Mouse (Mus musculus) hindbrain, embryonic 16.5 days (tissue): ENCODE measurements at regions not wholly inside any gene's neighbourhood (a gene's known extent, or its start where the extent isn't known, plus 50 kb on each side); places are given as distances from the start of the nearest gene placed in this dataset.

Experiments used
- ATAC-seq: fragments of 200-750 bp; cut with Nextera tagmentation; 2 replicates; pipeline ENCODE4 v1.8.0; 2017; ENCODE audit warnings: moderate TSS enrichment, moderate library complexity
- H3K27ac ChIP-seq: fragments of 300-500 bp; sonication (generic); 2 replicates; pipeline ENCODE4 v1.5.1; 2014; ENCODE audit warnings: low read depth, mild to moderate bottlenecking, control low read depth, low read length, moderate library complexity
- H3K27me3 ChIP-seq: fragments of 300-500 bp; sonication (generic); replicated peaks from 2 replicates; pipeline ENCODE4 v1.6.1; 2014; ENCODE audit warnings: low read length; ENCODE audit not compliant: control insufficient read depth, insufficient read depth
- H3K36me3 ChIP-seq: fragments of 300-500 bp; sonication (generic); 2 replicates; pipeline ENCODE4 v1.6.1; 2014; ENCODE audit warnings: mild to moderate bottlenecking, low read length, moderate library complexity, mixed read lengths; ENCODE audit not compliant: control insufficient read depth, insufficient read depth
- H3K4me1 ChIP-seq: fragments of 300-500 bp; sonication (generic); 2 replicates; pipeline ENCODE4 v1.6.1; 2014; ENCODE audit warnings: low read depth, low read length; ENCODE audit not compliant: control insufficient read depth, insufficient read depth
- H3K4me2 ChIP-seq: fragments of 300-500 bp; sonication (generic); 2 replicates; pipeline ENCODE4 v1.6.1; 2014; ENCODE audit warnings: mild to moderate bottlenecking, low read length, control low read depth, moderate library complexity
- H3K4me3 ChIP-seq: fragments of 300-500 bp; sonication (generic); 2 replicates; pipeline ENCODE4 v1.5.1; 2014; ENCODE audit warnings: mild to moderate bottlenecking, low read length, control low read depth, moderate library complexity
- H3K9ac ChIP-seq: fragments of 300-500 bp; sonication (generic); 2 replicates; pipeline ENCODE4 v1.6.1; 2014; ENCODE audit warnings: low read depth, mild to moderate bottlenecking, control low read depth, low read length, moderate library complexity
- H3K9me3 ChIP-seq: fragments of 300-500 bp; sonication (generic); 2 replicates; pipeline ENCODE4 v1.6.1; 2014; ENCODE audit warnings: mild to moderate bottlenecking, low read length, moderate library complexity; ENCODE audit not compliant: control insufficient read depth
- WGBS: fragments of 180-500 bp; shearing (Covaris S2); extraction: QIAGEN DNeasy Blood & Tissue Kit; methylation state at CpG from one replicate; pipeline ENCODE4 v1.1.7; 2014; 5-methylcytosine and 5-hydroxymethylcytosine counted together

GRCm38 (mm10) chr11:114563172-114563571 lies 105.2 kb upstream of the Rpl38 start:
- Histone ChIP-seq H3K4me3 (no peak overlapping the region), H3K4me2 (no peak overlapping the region), H3K27me3 (no peaks in the 10 kb centered on the region), H3K36me3 (no peaks in the 10 kb centered on the region), H3K27ac (no peak overlapping the region), H3K9me3 (0 out of 2 replicates have a peak, but pooled peaks cover 2% of the 10 kb centered on the region), H3K9ac (no peak overlapping the region), H3K4me1 (peaks cover 16% of the 10 kb centered on the region)
- 64% methylated on average over 9 of the region's 9 CpGs for WGBS
- no peak for ATAC-seq

GRCm38 (mm10) chr11:114554576-114554975 lies 113.7 kb upstream of the Rpl38 start:
- no peak for ATAC-seq
- WGBS: 65% methylated on average over 5 of the region's 5 CpGs

DNA sequence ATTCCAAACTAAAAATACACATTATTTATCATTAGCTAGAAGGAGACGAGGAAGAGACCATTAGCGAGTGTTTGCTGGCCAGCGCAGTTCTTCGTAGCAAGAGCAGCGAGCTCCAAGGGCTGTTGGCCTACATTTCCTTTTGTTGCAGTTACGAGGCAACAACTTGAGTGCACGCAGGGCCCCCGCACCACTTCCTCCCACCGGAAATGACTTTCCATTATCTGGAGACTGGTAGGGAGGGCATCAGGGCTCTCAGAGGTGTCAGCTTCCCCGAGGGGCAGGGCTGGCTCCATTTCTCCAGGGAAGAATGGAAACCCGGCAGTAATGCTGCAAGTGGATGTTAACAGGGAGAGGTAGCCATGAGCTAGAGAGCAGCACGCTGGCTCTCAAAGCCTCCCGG lies 114.3 kb upstream of the Rpl38 start:
- Histone ChIP-seq H3K4me3 (no peak overlapping the region), H3K27ac (no peak overlapping the region)
- no peak for ATAC-seq

More at GRCm38 (mm10) chr11:114554576-114554975, 113.7 kb upstream of the Rpl38 start:
- Histone ChIP-seq H3K4me3 (no peak overlapping the region), H3K36me3 (no peaks in the 10 kb centered on the region), H3K27ac (no peak overlapping the region), H3K4me1 (no peaks in the 10 kb centered on the region), H3K9ac (no peak overlapping the region), H3K4me2 (no peak overlapping the region), H3K27me3 (no peaks in the 10 kb centered on the region), H3K9me3 (no peaks in the 10 kb centered on the region)

DNA sequence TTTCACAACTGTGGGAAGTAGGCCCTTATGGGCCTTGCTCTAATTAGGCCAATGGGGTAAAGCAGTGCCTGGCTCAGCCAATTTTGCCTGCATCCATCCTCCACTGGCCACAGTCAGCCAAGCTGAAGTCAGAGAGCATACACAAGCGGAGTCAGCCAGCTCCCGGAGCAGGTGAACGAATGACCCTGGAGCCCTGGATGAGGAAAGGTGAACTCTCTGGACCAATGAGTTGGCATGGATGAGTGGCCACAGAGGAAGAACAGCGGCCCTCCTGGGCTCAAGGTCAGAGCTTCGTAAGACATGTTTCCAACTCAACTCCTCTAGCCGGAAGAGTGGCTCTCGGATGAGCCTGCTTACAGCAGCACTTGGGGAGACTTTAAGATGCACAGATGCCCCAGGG lies 116.1 kb upstream of the Rpl38 start:
- no peak overlapping the region for H3K4me2 ChIP-seq
- no peaks in the 10 kb centered on the region for H3K4me1 ChIP-seq
- ATAC-seq: no peak
- H3K27me3 ChIP-seq: no peaks in the 10 kb centered on the region
- H3K9me3 ChIP-seq: no peaks in the 10 kb centered on the region
- H3K9ac ChIP-seq: no peak overlapping the region
- H3K36me3 ChIP-seq: no peaks in the 10 kb centered on the region
- no peak overlapping the region for H3K27ac ChIP-seq
- WGBS: 87% methylated on average over 7 of the region's 7 CpGs
- no peak overlapping the region for H3K4me3 ChIP-seq

More for the DNA sequence above, 114.3 kb upstream of the Rpl38 start:
- H3K4me2 ChIP-seq: no peak overlapping the region
- H3K9me3 ChIP-seq: no peaks in the 10 kb centered on the region
- H3K27me3 ChIP-seq: no peaks in the 10 kb centered on the region
- H3K36me3 ChIP-seq: no peaks in the 10 kb centered on the region
- H3K9ac ChIP-seq: no peak overlapping the region
- WGBS: 51% methylated on average over 13 of the region's 13 CpGs
- no peaks in the 10 kb centered on the region for H3K4me1 ChIP-seq

- no peaks in the 10 kb centered on the region for H3K27me3 ChIP-seq
- no peak overlapping the region for H3K4me3 ChIP-seq
- H3K9me3 ChIP-seq: no peaks in the 10 kb centered on the region
- H3K4me1 ChIP-seq: no peaks in the 10 kb centered on the region
- no peak overlapping the region for H3K27ac ChIP-seq
- H3K36me3 ChIP-seq: no peaks in the 10 kb centered on the region
- H3K9ac ChIP-seq: no peak overlapping the region
- 91% methylated on average over 4 of the region's 4 CpGs for WGBS
- ATAC-seq: no peak
- no peak overlapping the region for H3K4me2 ChIP-seq
Observed at GRCm38 (mm10) chr11:114551262-114551661, 117.1 kb upstream of the Rpl38 start.

- Histone ChIP-seq H3K27ac (no peak overlapping the region), H3K4me2 (no peak overlapping the region), H3K9ac (no peak overlapping the region), H3K4me1 (no peaks in the 10 kb centered on the region), H3K9me3 (no peaks in the 10 kb centered on the region), H3K27me3 (no peaks in the 10 kb centered on the region), H3K4me3 (no peak overlapping the region), H3K36me3 (no peaks in the 10 kb centered on the region)
- ATAC-seq: no peak
- WGBS: 54% methylated on average over 5 of the region's 5 CpGs
Observed at GRCm38 (mm10) chr11:114548658-114549057, 119.7 kb upstream of the Rpl38 start.

- Histone ChIP-seq H3K9me3 (peaks cover 5% of the 10 kb centered on the region; the same call in 1 of the 2 replicates), H3K36me3 (no peaks in the 10 kb centered on the region), H3K4me1 (no peaks in the 10 kb centered on the region), H3K9ac (no peak overlapping the region), H3K4me2 (no peak overlapping the region), H3K4me3 (no peak overlapping the region), H3K27ac (no peak overlapping the region), H3K27me3 (no peaks in the 10 kb centered on the region)
- 38% methylated on average over 3 of the region's 3 CpGs for WGBS
- no peak for ATAC-seq
Observed at GRCm38 (mm10) chr11:114544212-114544611, 124.1 kb upstream of the Rpl38 start.

DNA sequence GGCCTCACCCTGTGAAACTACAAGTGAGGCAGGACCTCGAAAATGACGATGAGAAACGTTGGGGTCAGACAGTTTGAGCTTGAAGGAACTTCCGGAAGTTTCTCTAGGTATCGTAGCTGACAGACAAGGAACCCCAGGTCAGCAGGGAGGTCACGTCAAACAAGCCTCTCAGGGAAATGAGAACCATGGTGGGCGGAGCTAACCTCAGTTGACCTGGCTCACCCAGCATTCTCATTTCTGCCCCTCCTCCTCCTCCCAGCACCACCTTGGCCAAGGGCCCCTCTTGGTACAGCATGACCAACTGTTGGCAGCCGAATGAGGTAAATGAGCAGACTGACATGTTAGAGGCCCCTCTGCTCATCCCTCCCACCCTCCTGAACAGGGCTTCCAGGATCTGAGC lies 126.2 kb upstream of the Rpl38 start:
- H3K27ac ChIP-seq: no peak overlapping the region
- 72% methylated on average over 8 of the region's 8 CpGs for WGBS
- H3K4me2 ChIP-seq: no peak overlapping the region
- no peak overlapping the region for H3K4me3 ChIP-seq
- H3K4me1 ChIP-seq: peaks cover 4% of the 10 kb centered on the region
- peaks cover 5% of the 10 kb centered on the region; the same call in 1 of the 2 replicates for H3K9me3 ChIP-seq
- no peaks in the 10 kb centered on the region for H3K36me3 ChIP-seq
- no peak overlapping the region for H3K9ac ChIP-seq
- H3K27me3 ChIP-seq: no peaks in the 10 kb centered on the region
- ATAC-seq: no peak

- 70% methylated on average over 3 of the region's 3 CpGs for WGBS
- H3K9ac ChIP-seq: no peak overlapping the region
- no peak overlapping the region for H3K27ac ChIP-seq
- no peak overlapping the region for H3K4me3 ChIP-seq
- peaks cover 9% of the 10 kb centered on the region for H3K4me1 ChIP-seq
- no peak for ATAC-seq
- H3K27me3 ChIP-seq: no peaks in the 10 kb centered on the region
- no peaks in the 10 kb centered on the region for H3K36me3 ChIP-seq
- no peak overlapping the region for H3K4me2 ChIP-seq
- H3K9me3 ChIP-seq: peaks cover 5% of the 10 kb centered on the region; the same call in 1 of the 2 replicates
Observed at GRCm38 (mm10) chr11:114540503-114540902, 127.8 kb upstream of the Rpl38 start.
